Mouse (Mus musculus): ENCODE results near the gene Arhgap23. TPM values are rescaled to one million over a fixed set of nuclear protein-coding genes. Genes with fewer than 3 reads are reported as not detected.

The Arhgap23 gene
- total RNA-seq, 2 experiments from 2014 or later = 73.3 to 77.4 TPM

DNA sequence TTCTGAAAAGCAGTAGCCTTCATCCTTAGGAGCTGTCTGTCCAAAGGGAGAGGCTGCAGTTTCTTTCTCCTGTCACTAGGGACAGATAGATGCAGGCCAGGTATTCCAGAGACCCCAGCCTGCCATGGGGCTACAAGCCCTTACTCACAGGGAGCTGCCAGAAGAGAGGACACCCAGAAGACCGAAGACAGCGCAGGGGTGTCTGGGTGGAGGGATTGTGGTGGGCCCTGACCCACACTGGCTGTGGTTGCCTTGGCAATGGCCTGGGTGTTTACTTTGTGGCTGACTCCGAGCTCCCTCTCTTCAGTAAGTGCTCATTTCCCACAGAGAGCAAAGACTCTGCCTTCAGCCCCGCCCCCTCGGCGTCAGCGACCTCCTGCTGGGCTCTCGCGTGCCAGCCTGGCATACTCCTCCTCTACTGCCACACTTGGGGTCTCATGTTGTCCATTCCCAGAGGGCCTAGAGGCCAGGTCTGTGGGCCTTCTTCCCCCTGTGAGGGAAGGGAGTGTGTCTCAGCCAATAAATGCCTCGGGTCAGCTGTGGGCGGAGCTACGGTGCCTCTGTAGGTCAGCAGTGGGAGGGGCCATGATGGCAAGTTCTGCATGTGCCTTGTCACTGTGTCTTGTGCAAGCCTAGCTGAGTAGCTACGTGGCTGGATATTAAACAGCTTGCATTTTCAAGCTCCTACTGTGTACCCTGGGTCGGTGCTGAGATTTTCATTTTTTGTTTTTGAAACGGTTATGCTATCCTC is 19.5 kb downstream of the Arhgap23 start:
- DNase-seq (ENCODE audit: low spot score in 2 of 2) = no peak

DNA sequence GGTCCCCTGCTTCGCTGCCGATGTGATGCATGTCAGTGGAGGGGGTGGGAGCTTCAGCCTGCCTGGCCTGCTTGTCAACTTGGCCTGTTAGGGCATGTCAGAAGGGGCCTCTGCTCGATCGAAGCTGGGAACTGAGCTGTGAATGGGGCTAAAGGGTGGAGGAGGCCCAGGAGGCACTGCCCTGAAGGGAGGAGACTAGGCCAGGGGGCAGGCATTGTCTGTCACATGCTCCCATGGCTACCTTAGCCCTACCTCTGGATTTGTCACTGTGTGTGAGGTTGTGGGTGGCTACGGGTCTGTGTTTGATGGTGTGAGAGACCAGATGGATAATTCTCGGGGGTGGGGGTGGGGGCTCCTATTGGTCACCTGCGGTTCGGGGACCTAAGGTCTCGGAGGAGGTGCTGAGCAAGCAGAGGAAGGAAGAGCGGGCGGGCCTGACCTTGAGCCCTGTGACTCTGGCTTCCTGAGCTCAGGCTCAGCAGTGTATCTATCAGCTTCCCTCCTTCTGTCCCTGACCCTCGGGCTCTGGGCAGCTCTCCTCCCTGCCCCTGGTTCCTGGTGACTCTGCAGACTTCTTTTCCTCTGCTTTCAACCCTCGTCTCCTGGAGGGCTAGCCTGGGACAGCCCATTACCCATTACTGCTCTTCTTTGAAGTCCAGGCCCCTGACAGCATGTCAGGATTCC is 20.6 kb downstream of the Arhgap23 start:
- no peak for DNase-seq (ENCODE audit: low spot score in 2 of 2)

DNA sequence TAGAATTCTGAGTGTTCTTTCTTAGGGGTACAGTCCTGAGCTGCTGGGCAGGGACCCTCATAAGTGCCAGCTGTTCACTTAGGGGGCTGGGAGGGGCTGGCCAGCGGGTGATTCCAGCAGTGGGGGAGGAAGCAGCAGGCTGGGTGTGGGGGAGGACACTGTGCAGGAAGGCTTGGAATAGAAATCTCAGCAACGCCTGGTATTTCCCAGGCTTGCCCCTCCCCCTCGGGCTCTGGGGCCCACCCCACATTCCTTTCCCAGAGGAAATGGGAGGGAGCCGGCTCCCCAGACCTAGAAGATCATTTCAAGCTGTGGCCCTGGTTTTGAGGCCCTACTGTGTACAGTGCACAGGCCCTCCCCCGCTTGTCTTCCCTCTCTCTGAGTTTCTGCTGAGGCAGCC is 22.4 kb downstream of the Arhgap23 start:
- no peak for DNase-seq (ENCODE audit: low spot score in 2 of 2)

DNA sequence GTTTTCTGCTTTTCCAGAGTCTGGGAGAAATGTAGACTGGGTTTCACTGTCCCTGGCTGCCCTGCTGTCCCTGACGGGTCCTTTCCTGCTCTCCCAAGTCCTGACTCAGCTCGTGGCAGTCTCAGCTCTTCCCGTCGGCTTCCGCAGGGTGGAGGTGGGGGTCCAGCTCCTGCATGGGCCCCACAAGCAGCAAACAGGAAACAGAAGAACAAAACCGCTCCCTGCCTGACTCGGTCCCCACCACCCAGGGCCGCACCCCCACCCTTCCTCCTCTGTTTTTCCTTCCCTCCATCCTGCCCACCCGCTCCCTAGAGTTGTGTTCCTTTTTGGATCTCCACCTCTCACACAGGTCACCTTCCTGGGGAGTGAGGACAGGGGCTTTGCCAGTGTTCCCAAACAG is 23.5 kb downstream of the Arhgap23 start:
- DNase-seq (ENCODE audit: low spot score in 2 of 2) = no peak

DNA sequence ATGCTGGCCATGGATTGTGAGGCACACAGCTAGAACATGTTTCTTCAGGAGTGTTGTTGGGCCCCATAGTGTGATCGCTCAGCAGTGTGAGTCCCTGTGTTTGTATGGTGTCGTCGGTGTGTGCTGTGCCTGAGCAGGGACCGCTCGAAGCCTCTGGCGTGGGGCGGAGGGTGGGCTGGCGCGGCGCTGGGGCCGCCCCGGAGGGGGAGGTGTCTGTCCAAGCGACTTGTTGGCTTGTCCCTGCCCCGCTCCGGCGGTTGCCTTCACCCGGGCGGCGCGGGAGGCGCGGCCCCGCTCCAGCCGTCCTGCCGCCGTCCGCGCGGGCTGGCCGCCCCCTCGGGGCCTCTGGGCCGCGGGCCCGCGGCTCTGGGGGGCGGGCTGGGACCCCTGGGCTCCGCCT is 24.6 kb downstream of the Arhgap23 start:
- no peak for DNase-seq (ENCODE audit: low spot score in 2 of 2)

DNA sequence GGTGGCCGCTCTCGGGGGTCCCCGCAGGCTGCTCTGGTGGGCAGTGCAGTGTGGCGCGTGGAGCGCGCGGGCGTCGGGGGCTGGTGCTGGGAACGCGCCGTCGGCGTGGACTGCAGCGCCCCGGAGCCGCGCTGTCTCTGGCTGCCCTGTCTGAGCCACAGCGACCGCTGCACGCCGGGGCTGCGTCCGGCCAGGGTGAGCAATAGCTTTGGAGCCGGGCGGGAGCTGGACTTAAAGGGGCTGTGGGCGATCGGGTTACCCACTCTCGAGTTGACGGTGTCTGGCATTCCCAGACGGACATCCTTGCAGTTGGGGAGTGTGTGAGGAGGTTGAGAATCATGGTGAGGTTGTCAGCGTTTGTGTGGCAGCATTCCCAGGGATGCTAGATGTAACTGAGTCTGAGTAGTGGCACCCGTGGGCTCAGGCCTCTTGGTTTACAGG is 25.1 kb downstream of the Arhgap23 start:
- no peak for DNase-seq (ENCODE audit: low spot score in 2 of 2)

DNA sequence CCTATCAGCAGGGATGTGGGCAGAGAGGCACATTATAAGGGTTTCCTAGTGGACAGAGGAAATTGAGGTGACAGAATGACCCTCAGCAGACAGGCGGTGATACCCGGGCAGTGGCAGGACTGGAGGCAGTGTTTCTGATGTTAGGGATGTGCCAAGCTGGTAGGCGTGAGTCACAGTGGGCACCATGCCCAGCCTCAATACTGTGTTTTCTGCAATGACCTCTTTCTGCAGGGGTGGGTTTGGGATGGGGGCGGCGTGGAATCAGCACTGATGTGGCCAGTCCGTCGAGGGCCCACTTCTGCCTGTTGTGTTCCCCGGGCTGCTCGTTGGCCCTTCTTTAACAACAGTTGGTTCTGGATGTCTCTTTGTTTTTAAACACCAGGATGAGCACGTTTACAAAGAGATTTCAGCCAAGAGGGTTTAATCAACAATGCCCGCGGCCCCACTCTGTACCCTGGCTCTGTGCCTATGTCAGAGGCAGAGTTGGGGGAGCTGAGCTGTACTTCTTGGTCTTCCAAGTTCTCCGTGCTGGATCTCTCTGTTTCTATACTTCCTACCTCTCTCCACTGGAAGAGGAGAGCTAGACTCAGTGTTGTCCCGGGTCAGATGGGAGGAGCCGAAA is 25.8 kb downstream of the Arhgap23 start:
- peak in 1 of 2 experiments; percentile 46 for DNase-seq (ENCODE audit: low spot score in 2 of 2)

DNA sequence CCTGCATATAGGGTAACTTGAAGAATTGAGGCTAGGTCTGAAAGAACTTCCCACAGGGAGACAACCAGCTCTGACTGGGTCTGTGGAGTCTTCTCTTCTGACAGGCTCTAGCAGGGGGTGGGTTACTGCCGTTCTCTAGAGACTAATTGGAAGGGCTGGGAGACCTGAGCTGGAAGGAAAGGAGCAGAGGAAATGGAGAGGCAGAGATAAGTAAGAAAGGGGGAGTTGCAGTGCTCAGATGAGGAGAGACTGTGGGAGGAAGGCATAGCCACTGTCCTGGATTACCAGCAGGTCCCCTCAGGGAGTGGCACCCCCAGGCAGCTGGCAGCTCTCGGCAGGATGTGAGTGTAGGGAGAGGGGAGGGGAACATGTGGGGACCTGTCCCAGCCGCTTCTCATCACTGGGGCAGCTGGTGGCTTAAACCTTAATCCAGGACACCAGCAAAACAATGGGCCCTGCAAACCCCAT is 26.4 kb downstream of the Arhgap23 start:
- no peak for DNase-seq (ENCODE audit: low spot score in 2 of 2)

DNA sequence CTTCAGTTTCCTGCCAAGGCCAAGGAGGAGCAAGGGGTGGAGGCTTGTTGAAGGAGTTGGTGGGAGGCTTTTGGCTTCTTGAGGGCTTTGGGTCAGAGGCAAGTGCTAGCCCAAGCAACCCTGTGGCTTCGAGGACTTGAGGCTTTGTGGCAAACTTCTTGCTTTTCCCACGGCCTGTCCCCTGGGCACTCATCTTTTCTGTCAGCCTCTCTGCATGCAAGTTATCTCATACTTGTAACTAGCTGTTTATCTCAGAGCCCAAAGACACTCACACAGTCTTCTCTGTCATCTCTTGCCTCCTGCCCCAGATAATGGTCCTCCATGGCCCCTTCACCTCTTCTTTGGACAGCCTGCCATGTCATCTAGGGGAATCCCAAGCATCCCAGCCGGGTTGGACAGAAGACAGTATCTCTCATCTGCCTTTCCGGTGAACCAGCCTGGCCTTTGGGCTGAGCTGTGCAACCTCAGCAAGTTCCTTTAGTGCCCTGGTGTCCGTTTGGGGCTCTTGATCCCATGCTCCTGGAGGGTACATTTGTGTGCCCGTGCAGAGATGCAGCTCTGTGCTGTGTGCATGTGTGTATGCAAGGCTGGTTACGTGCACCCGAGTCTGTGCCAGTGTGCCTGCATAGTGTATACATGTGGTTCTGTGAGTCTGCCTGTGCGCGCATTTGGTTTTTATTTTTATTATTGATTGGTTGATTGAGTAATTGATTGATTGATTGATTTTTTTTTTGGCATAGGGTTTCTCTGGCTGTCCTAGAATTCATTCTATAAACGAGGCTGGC is 27.8 kb downstream of the Arhgap23 start:
- no peak for DNase-seq (ENCODE audit: low spot score in 2 of 2)

DNA sequence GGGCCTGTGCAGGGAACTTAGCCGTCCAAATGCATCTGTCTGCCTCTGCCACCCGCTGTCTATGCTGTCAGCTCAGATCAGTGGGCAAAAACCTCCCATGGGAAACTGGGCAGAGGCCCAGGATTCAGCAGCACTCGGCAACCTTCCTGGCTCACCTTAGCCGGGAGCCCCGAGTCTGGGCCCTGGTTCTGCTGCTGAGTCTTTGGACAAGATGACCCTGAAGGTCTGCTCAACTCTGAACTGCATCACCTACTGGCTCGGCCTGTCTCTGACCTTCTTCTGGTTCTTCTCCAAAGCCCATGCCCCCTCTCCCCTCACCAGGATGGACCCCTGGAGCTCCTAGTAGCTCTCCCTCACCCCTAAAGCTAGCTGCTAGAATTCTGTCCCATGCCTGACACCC is 30.3 kb downstream of the Arhgap23 start:
- no peak for DNase-seq (ENCODE audit: low spot score in 2 of 2)

DNA sequence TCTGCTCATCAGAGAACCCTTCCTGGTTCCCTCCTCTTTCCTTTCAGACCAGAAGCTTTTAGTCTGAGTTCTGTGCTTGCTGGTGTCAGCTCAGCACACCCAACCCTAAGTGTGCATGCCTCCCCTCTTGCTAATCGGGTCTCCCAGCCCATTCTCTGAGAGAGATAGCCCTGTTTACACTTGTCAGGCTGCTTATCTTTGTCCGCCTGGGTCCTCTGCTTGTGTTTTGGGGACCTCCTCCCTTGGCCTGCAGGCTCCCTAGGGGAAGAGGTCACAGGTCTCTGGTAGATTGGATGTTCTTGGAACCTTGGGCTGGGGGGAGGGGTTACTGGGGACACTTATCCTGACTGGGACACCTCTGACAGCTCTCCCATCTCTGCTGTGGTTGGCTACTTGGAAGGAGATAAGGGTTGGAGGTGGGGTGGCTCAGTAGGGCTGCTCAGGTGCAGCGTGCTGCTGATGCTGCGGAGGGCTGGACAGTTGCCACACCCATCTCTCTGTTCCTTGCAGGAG is 30.7 kb downstream of the Arhgap23 start:
- DNase-seq (ENCODE audit: low spot score in 2 of 2) = no peak

DNA sequence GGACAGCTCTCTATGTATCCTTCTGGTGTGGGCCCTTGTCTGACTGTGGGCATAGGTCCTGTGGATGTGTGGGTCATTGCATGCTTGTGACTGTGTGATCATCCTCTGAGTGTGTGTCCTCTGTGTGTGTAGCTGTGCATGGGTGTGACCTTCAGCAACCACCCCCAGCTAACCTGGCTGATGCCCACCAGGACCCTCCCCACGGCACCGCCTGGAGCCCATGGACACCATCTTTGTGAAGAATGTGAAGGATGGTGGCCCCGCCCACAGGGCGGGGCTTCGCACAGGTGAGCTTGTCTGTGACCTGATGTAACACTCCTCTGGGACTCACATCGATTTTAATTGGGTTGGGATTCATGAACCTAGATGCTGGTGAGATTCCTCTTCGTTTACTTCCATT is 32.6 kb downstream of the Arhgap23 start:
- DNase-seq (ENCODE audit: low spot score in 2 of 2) = no peak

DNA sequence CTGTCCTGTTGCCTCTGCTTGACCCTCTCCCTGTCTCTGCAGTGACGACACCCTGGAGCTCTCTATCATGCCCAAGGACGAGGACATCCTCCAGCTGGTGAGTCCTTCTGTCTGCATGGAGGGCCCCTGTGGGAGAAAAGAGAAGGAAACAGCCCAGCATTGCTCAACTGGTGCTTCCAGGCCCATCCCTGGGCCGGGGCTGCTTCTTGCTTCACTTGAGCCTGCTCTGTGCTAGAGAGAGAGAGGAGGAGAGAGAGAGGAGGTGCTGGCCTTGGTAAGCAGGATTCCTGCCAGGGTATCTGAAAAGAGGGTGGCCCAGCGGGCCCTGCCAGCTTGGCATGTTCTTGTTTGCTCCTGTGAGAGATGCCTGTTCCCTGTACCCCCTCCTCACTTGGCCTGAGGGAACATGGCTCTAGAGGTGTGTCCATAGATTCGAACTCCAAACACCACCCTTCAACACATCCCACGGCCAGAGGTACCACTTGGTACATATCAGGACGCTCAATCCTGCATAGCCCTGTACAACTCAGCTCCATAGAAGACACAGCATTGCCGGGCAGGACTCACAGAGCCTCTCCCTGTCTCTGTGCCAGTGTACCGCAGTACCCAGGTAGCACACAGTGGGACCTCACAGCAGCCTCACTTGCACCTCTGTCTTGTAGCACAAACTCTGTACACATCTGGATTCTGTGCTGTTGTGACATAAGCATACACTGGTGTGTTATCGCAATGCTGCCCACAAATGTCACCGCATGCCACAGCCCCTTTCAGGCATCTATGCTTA is 33.5 kb downstream of the Arhgap23 start:
- no peak for DNase-seq (ENCODE audit: low spot score in 2 of 2)

DNA sequence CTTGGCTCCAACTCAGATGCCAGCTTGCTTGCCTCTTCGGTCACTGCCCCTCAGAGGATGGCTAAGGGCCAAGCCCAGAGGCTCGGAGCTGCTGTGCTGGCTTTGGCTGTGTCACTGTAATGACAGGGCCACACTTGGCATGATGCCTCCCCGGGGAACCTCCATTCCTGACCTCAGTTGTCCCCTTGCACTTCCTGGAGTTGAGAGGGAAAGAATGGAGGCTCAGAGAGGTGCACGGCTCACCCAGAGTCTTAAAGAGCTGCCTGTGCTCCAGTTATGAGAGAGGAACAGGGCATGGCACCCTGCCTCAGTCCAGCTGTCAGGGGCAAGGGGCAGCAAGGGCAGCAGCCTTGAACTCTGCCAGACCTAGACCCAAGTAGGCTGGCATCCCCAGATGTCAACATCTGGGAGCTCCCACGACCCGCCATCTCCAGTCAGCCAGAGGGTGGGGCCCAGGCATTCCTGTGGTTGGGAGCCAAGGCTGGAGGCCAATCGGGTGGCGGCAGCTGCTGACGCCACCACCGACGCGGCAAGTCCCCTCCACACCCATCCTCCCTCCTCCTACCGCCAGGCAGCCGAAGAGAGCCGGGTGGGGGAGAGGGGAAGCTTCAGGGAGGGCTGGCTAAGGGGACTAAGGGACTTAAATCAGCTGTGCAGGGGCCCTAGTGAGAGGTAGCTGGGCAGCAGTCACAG is 34.4 kb downstream of the Arhgap23 start:
- DNase-seq (ENCODE audit: low spot score in 2 of 2) = peak; percentile 69 to 79

DNA sequence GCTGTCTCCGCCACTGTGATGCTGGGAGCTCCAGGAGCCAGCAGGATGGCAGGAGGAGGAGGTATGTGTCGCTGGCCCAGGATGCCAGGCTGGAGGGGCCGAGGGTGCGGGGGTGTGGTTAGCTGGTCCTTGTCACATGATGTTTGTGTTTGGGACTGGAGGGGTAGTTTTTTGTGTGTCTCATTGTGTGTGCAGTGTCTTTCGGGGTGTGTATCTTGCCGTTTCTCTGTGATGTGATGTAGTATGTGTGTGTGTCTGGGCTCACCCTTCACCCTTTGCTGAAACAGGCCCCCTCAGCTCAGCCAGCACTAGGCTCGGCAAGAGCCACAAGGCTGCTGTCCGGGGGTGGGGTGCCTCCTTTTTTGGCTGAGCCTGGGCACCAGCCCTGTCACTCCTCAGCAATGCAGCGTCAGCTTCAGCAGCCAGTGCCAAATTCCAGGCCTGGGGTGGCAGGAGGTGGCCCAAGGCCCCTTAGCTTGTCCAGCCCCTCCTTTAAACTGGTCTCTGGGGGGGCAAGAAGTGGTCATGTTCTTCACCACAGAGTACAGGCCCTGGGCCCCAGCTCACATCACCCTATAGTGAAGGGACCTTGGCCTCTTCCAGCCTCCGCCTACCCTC is 35.1 kb downstream of the Arhgap23 start:
- no peak for DNase-seq (ENCODE audit: low spot score in 2 of 2)

DNA sequence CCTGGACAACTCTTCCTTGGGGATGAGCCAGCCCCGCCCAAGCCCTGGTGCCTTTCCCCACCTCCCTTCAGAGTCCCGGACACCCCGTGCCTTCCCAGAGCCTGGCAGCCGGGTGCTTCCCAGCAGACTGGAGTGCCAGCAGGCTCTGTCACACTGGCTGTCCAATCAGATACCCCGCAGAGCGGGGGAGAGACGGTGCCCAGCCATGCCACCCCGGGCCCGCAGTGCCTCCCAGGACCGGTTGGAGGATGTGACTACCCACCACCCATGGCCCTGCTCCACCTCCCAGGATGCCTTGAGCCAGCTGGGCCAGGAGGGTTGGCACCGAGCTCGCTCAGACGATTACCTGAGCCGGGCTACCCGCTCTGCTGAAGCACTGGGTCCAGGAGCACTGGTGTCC is 36.3 kb downstream of the Arhgap23 start:
- DNase-seq (ENCODE audit: low spot score in 2 of 2) = peak in 1 of 2 experiments; percentile 56

DNA sequence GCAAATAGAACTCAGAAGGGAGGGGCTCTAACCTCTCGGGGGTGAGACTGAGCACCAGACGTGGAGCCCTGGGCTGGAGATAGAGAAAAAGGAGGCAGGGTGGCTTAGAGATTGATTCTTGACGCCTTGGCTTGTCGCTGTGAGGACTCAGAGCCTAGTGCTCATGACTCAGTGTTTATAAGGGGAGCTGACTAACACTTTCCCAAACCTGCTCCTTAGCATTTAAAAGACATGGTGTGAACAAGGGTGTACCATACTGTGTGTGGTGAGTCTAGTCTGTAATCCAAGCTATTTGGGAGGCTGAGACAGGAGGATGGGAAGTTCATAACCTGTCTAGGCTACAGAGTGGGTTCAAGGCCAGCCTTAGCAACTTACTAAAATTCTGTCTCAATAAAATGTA is 41.8 kb downstream of the Arhgap23 start:
- no peak for DNase-seq (ENCODE audit: low spot score in 2 of 2)

DNA sequence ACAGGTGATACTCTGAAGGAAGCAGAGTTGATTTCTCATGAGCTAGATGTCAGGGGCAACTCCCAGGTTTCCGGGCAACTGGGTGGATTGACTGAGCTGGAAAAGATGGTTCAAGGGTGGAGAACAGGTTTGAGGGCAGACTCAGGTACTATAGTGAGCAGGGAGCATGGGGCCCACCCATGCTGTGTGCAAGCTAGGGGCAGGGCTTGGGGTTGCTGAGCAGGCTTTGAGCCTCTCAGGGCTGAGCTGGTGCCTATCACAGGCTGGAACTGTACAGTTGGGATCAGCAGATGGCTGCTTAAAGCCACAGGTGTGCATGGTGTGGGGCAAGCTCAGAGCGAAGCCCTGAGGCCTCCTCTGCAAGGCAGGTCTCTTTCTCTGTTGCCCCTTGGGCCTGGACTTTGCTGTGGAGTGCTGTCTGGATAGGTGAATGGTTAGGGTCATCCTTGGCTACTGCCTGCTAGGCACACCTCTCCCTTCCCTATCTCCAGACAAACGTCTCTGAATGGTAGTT is 46.0 kb downstream of the Arhgap23 start:
- DNase-seq (ENCODE audit: low spot score in 2 of 2) = no peak

DNA sequence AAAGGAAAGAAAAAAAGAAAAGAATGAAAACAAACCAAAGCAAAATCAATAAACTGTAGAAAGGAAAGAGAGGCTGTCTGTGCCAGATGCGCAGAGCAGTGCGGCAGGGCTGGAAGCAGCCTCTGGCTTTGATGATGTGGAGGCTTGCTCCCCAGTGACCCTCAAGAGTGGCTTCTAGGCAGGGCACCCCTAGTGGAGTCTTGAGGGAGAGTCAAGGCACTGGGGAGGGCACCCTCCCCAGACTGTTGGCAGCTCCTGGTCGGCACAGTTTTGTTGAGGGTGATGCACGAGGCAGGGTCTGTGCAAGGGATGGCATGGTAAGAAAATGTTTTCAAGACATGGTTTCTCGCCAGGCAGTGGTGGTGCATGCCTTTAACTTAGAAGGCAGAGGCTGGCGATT is 47.2 kb downstream of the Arhgap23 start:
- no peak for DNase-seq (ENCODE audit: low spot score in 2 of 2)

Data from layer of hippocampus, postnatal 10 days (tissue).